In the genomic region with DNA sequence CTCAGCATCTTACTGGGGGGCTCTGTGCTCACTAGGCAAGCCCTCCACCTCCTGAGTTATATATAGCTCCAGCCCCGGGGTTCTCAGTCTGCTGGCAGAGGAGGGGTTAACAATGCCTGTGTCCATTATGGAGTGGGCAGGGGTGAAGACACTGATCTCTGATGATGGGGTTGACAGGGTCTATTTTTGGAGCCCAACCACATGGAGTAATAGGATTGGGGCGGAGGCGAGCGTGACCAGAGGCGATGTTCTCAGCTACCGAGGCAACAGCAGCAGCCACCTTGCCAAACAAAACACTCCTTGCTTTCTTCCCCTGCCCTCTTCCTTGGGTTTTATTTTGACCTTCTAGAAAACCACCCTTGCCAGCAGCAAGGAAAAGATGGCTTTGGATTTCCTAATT, we compare ENCODE assay signal across 17 mouse cellular contexts.
DNase-seq lines count a peak whose midpoint lies in the region; ATAC-seq and TF ChIP-seq lines count a peak whose summit lies in the region.
"Had no signal": no experiment of that assay in that cellular context is flagged by ENCODE, and none has a peak within 500 bp of the region (broad histone marks: within the 10 kb centered on the region; RNA-seq: fewer than 3 reads in every experiment).

No protein-coding gene starts in this region.

- no peak overlapping the region for H3K27ac ChIP-seq in kidney, adult 2 months (ENCODE audit: insufficient read depth, low read depth, low read length)
- H3K27ac ChIP-seq in heart, embryonic 12.5 days (ENCODE audit: poor library complexity, severe bottlenecking): peak overlapping the region; percentile 35
- H3K27ac ChIP-seq: gastrocnemius, adult 2 months; heart, adult 2 months had no signal

- DNase-seq in embryo, embryonic 10 days (ENCODE audit: low spot score): peak; percentile 9
- no peak for DNase-seq in embryo, embryonic 9.5 days (ENCODE audit: extremely low spot score)
- DNase-seq in kidney, adult 2 months: peak; percentile 45
- DNase-seq in kidney, adult 18-20 months: no peak
- peak; percentile 29 to 48 for DNase-seq in kidney, postnatal 25 days
- DNase-seq in natural killer cell, adult 2 months (ENCODE audit: low spot score in 2 of 2): no peak
- no peak for DNase-seq in left cerebral cortex, postnatal 10 days (ENCODE audit: extremely low spot score in 1 of 2, low spot score in 2 of 2)
- DNase-seq: cerebellum, adult 18-20 months; forebrain, postnatal 0 days; gastrocnemius, adult 2 months; left cerebral cortex, postnatal 4 days; right cerebral cortex, postnatal 25 days; thymus, postnatal 36 days had no signal

- no peak overlapping the region for H3K4me3 ChIP-seq in kidney, adult 2 months (ENCODE audit: insufficient read depth, low read depth, low read length)
- H3K4me3 ChIP-seq in heart, embryonic 12.5 days: no peak overlapping the region
- H3K4me3 ChIP-seq: erythroblast, embryonic 14.5 days; gastrocnemius, adult 2 months; heart, adult 2 months had no signal

- no peak overlapping the region for H3K9ac ChIP-seq in heart, embryonic 12.5 days
- H3K9ac ChIP-seq: forebrain, postnatal 0 days had no signal

- WGBS in kidney, adult 2 months: 59% methylated on average over 6 of the region's 6 CpGs
- WGBS in heart, embryonic 12.5 days: 20% methylated on average over 6 of the region's 6 CpGs

- TF ChIP-seq POLR2A in kidney, adult 2 months (IDR thresholded peaks at IDR 0.05; ENCODE audit: low read depth, low read length): no peak

- ATAC-seq in heart, embryonic 12.5 days (ENCODE audit: insufficient number of reproducible peaks, low FRiP score): peak; percentile 60
- ATAC-seq: forebrain, postnatal 0 days had no signal

- no peaks in the 10 kb centered on the region for H3K9me3 ChIP-seq in heart, embryonic 12.5 days (replicated peaks)

- no peak for TF ChIP-seq CTCF in kidney, adult 2 months (conservative IDR thresholded peaks at IDR 0.05; ENCODE audit: insufficient read depth, insufficient read length, low read depth, low read length)

- H3K27me3 ChIP-seq in kidney, adult 2 months (replicated peaks; ENCODE audit: control insufficient read depth, insufficient read depth, low read length): no peaks in the 10 kb centered on the region
- no peaks in the 10 kb centered on the region for H3K27me3 ChIP-seq in heart, embryonic 12.5 days (replicated peaks)

- H3K4me1 ChIP-seq in kidney, adult 2 months (ENCODE audit: control insufficient read depth, insufficient read depth, low read length): no peaks in the 10 kb centered on the region
- peaks cover 45% of the 10 kb centered on the region for H3K4me1 ChIP-seq in heart, embryonic 12.5 days (replicated peaks)

- intact Hi-C loops in left cerebral cortex, postnatal 10 days (cut with DNase I): no loop called here

- peak overlapping the region; percentile 27; the same call in 1 of the 2 replicates for H3K4me2 ChIP-seq in heart, embryonic 12.5 days
- H3K4me2 ChIP-seq: liver, embryonic 11.5 days had no signal

- H3K36me3 ChIP-seq in kidney, adult 2 months (ENCODE audit: control insufficient read depth, insufficient read depth, low read length): no peaks in the 10 kb centered on the region
- no peaks in the 10 kb centered on the region for H3K36me3 ChIP-seq in heart, embryonic 12.5 days

Comparison
In these comparisons a context has a peak if more than half of its experiments do, and no peak if none do; other contexts are left out.
1. DNase-seq: peak in embryo, embryonic 10 days (single experiment), kidney, adult 2 months (single experiment) and kidney, postnatal 25 days (2 of 2); none in embryo, embryonic 9.5 days (single experiment), kidney, adult 18-20 months (single experiment), natural killer cell, adult 2 months (0 of 2) and left cerebral cortex, postnatal 10 days (0 of 2).